Mouse (Mus musculus) G1E (cell line): ENCODE measurements around the gene Fam243.

Experiments
- CTCF ChIP-seq: IDR thresholded peaks from 2 replicates; pipeline ENCODE4 v1.5.1; 2012; ENCODE audit warnings: low read depth, low read length, inconsistent platforms, mixed read lengths
- GATA1 ChIP-seq: IDR thresholded peaks from 2 replicates; pipeline ENCODE4 v1.6.1; 2012; ENCODE audit warnings: borderline replicate concordance, low read length, inconsistent platforms, mixed read lengths
- TAL1 ChIP-seq: conservative IDR thresholded peaks from 2 replicates; pipeline ENCODE4 v1.6.1; 2012; ENCODE audit warnings: low read depth, low read length, inconsistent platforms, mixed read lengths

DNA sequence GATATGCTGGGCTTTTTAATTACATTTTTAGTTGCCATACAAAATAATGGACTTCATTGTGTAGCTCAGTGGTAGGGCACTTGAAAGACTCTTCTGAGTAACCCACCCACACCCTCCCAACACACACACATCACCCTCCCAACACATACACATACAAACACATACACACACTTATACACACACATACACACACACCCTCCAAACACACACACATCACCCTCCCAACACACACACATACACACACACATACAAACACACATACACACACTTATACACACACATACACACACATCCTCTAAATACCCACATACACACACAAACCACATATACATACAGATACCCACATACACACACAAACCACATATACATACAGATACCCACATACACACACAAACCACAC is 31.2 kb downstream of the Fam243 start:
- TF ChIP-seq CTCF (no peak), GATA1 (no peak), TAL1 (no peak)
